In genomic region chr10:117393196-117393890, GRCm38 (mm10) we compare ENCODE assay signal across 8 mouse cellular contexts. TPM values are rescaled to one million over a fixed set of nuclear protein-coding genes. Genes with fewer than 3 reads are reported as not detected.
A peak's percentile ranks its signal among the peaks of the same experiment; 100 is the strongest.
DNase-seq lines count a peak whose midpoint lies in the region; ATAC-seq and TF ChIP-seq lines count a peak whose summit lies in the region.

No protein-coding gene starts in this region.

- H3K9me3 ChIP-seq in G1E (replicated peaks): no peaks in the 10 kb centered on the region
- no peaks in the 10 kb centered on the region for H3K9me3 ChIP-seq in intestine, postnatal 0 days (ENCODE audit: control insufficient read depth)
- no peaks in the 10 kb centered on the region for H3K9me3 ChIP-seq in lung, embryonic 16.5 days (ENCODE audit: control insufficient read depth, low read length)

- DNase-seq in G1E (ENCODE audit: low spot score): peak; percentile 39
- peak; percentile 42 for DNase-seq in adrenal gland, postnatal 14 days
- DNase-seq in cerebellum, adult 11-12 months: no peak
- no peak for DNase-seq in cerebellum, adult 18-20 months

- peak; percentile 89 for ATAC-seq in G1E (ENCODE audit: extremely low read depth, insufficient number of reproducible peaks, low FRiP score, poor library complexity, severe bottlenecking)
- peak; percentile 91 for ATAC-seq in granulocyte monocyte progenitor cell, adult 5-6 weeks (replicated peaks; ENCODE audit: poor library complexity, severe bottlenecking)
- ATAC-seq in intestine, postnatal 0 days: peak; percentile 64; the same call in 1 of the 2 replicates
- ATAC-seq in lung, embryonic 16.5 days (ENCODE audit: low read depth): peak; percentile 83

- peak overlapping the region; percentile 62 for H3K4me2 ChIP-seq in intestine, postnatal 0 days (replicated peaks; ENCODE audit: low read depth)
- H3K4me2 ChIP-seq in lung, embryonic 16.5 days (ENCODE audit: low read depth, low read length): peak overlapping the region; percentile 66

- peak overlapping the region; percentile 52; the same call in 1 of the 2 replicates for H3K4me3 ChIP-seq in G1E (ENCODE audit: low read depth, low read length)
- H3K4me3 ChIP-seq in intestine, postnatal 0 days (ENCODE audit: low read depth, low read length): peak overlapping the region; percentile 35
- peak overlapping the region; percentile 46 for H3K4me3 ChIP-seq in lung, embryonic 16.5 days (ENCODE audit: low read length)
- H3K4me3 ChIP-seq in olfactory bulb, adult 2 months (ENCODE audit: insufficient read depth, low read depth, low read length): peak overlapping the region; percentile 30

- no peaks in the 10 kb centered on the region for H3K36me3 ChIP-seq in G1E (replicated peaks)
- H3K36me3 ChIP-seq in intestine, postnatal 0 days (ENCODE audit: control insufficient read depth, insufficient read depth): no peaks in the 10 kb centered on the region
- no peaks in the 10 kb centered on the region for H3K36me3 ChIP-seq in lung, embryonic 16.5 days (ENCODE audit: control insufficient read depth, insufficient read depth, low read length)

- H3K9ac ChIP-seq in intestine, postnatal 0 days (ENCODE audit: low read depth, low read length): peak overlapping the region; percentile 13
- H3K9ac ChIP-seq in lung, embryonic 16.5 days (ENCODE audit: low read length): peak overlapping the region; percentile 49; the same call in 1 of the 2 replicates

- no peak overlapping the region for H3K27ac ChIP-seq in intestine, postnatal 0 days (ENCODE audit: low read depth, low read length)
- no peak overlapping the region for H3K27ac ChIP-seq in lung, embryonic 16.5 days (ENCODE audit: low read length)
- no peak overlapping the region for H3K27ac ChIP-seq in olfactory bulb, adult 2 months (ENCODE audit: insufficient read depth, low read depth, low read length)

- no peak for TF ChIP-seq POLR2A in olfactory bulb, adult 2 months (IDR thresholded peaks at IDR 0.05; ENCODE audit: insufficient read depth, low read depth, low read length)

- H3K27me3 ChIP-seq in G1E (ENCODE audit: insufficient read depth, low read length): peaks cover 12% of the 10 kb centered on the region; the same call in 1 of the 2 replicates
- H3K27me3 ChIP-seq in intestine, postnatal 0 days (replicated peaks; ENCODE audit: control insufficient read depth, insufficient read depth, low read length): no peaks in the 10 kb centered on the region
- no peaks in the 10 kb centered on the region; the same call in 1 of the 2 replicates for H3K27me3 ChIP-seq in lung, embryonic 16.5 days (ENCODE audit: control insufficient read depth, insufficient read depth, low read depth, low read length)

- H3K4me1 ChIP-seq in G1E (ENCODE audit: insufficient read depth, low read depth, low read length): peaks cover 12% of the 10 kb centered on the region
- no peaks in the 10 kb centered on the region for H3K4me1 ChIP-seq in intestine, postnatal 0 days (replicated peaks; ENCODE audit: control insufficient read depth, insufficient read depth, low read length)
- H3K4me1 ChIP-seq in lung, embryonic 16.5 days (replicated peaks; ENCODE audit: control insufficient read depth, insufficient read depth, low read length): no peaks in the 10 kb centered on the region
- H3K4me1 ChIP-seq in olfactory bulb, adult 2 months (ENCODE audit: control insufficient read depth, insufficient read depth, low read length): 0 out of 2 replicates have a peak, but pooled peaks cover 3% of the 10 kb centered on the region

- no peak for TF ChIP-seq CTCF in G1E (IDR thresholded peaks at IDR 0.05; ENCODE audit: low read depth, low read length)
- TF ChIP-seq CTCF in intestine, postnatal 0 days (IDR thresholded peaks at IDR 0.05; ENCODE audit: low read depth): no peak
- TF ChIP-seq CTCF in olfactory bulb, adult 2 months (IDR thresholded peaks at IDR 0.05; ENCODE audit: insufficient read depth, low read depth, low read length): no peak

- WGBS in intestine, postnatal 0 days: 3% methylated on average over 24 of the region's 27 CpGs
- 1% methylated on average over 25 of the region's 27 CpGs for WGBS in lung, embryonic 16.5 days
- 4% methylated on average over 26 of the region's 27 CpGs for WGBS in olfactory bulb, adult 2 months

RNA-seq across cellular contexts. Expression of gene Cpsf6, which starts 13.5 kb away (rescaled TPM):
- total RNA-seq in G1E (2014; fragmentation: Nextera tagmentation) (232 and 244 TPM in 2 replicates), G1E (2017) (142 and 177 TPM in 2 replicates)
- 285 and 393 TPM in 2 replicates for polyA plus RNA-seq in G1E (2012)
- total RNA-seq in adrenal gland, postnatal 14 days (2021): 76.0 and 87.9 TPM in 2 replicates
- 94.2 and 139 TPM in 2 replicates for total RNA-seq in granulocyte monocyte progenitor cell, adult 5-6 weeks (2014; fragmentation: Nextera tagmentation)
- 119 and 124 TPM in 2 replicates for total RNA-seq in granulocyte monocyte progenitor cell, adult 5-6 weeks (2017)
- 41.2 and 45.4 TPM in 2 replicates for polyA plus RNA-seq in intestine, postnatal 0 days (2015; fragmentation: Nextera tagmentation; extraction: Ambion mirVana)
- polyA plus RNA-seq in lung, embryonic 16.5 days (2015; fragmentation: Nextera tagmentation; extraction: Ambion mirVana): 151 and 162 TPM in 2 replicates
- 57.5 and 328 TPM in 2 replicates for polyA plus RNA-seq in olfactory bulb, adult 2 months (2012; ENCODE audit: insufficient read depth, insufficient read length, low replicate concordance, missing spikeins)

Comparison
In these comparisons a context has a peak if more than half of its experiments do, and no peak if none do; other contexts are left out.
1. DNase-seq: peak in G1E (single experiment) and adrenal gland, postnatal 14 days (single experiment); none in cerebellum, adult 11-12 months (single experiment) and cerebellum, adult 18-20 months (0 of 2).
2. Peak in every context shown above with its lines, with median percentiles within 50 percentile points of each other: ATAC-seq and H3K4me3 ChIP-seq.